Mouse (Mus musculus): ENCODE results near the gene Ucma. TPM values are rescaled to one million over a fixed set of nuclear protein-coding genes. Genes with fewer than 3 reads are reported as not detected.

The Ucma gene
- total and polyA plus RNA-seq, 3 experiments: not detected

DNA sequence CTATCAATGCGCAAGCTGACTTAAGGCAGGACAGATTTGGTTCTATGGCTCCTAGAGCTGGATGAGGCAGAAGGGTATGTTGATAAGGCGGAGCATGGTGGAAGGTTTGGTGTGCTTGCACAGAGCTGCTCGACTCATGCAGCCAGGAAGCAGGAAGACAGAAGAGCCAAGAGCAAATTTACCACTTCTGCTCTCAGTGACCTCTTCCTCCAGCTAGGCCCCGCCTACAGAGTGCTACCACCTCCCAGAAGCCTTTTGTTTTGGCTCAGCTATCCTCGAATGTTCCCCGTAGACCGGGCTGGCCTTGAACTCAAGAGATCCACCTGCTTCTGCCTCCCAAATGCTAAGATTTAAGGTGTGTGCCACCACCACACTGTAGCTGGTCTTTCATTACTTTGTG, 38.7 kb downstream of the Ucma start:
- peaks cover 17% of the 10 kb centered on the region for H3K79me2 ChIP-seq (ENCODE audit: control insufficient read depth, insufficient read depth, low read length, poor library complexity)
- no peaks in the 10 kb centered on the region for H3K9me3 ChIP-seq (replicated peaks; ENCODE audit: insufficient read depth, low read length)
- peak overlapping the region; percentile 31 for H3K9ac ChIP-seq (ENCODE audit: control insufficient read depth, low read depth, low read length, poor library complexity, severe bottlenecking)
- peak; percentile 28; the same call in 1 of the 2 replicates for TF ChIP-seq NELFE (IDR thresholded peaks at IDR 0.05; ENCODE audit: low read depth, low read length)
- no peak for TF ChIP-seq ZMIZ1 (IDR thresholded peaks at IDR 0.05; ENCODE audit: low read depth, low read length)
- peak in 1 of 2 experiments; percentile 65; a peak in 2 of 4 replicates for TF ChIP-seq POLR2A (IDR thresholded peaks at IDR 0.05; ENCODE audit: control insufficient read depth in 1 of 2, insufficient read depth in 1 of 2, low read depth in 1 of 2, low read length in 2 of 2, poor library complexity in 1 of 2)
- no peak for TF ChIP-seq TCF12 (IDR thresholded peaks at IDR 0.05; ENCODE audit: low read depth, low read length)
- 0 out of 4 replicates have a peak, but pooled peaks of 1 of the 2 experiments have one; percentile 8 for TF ChIP-seq EP300 (IDR thresholded peaks at IDR 0.05; ENCODE audit: low read depth in 1 of 2, low read length in 2 of 2)
- TF ChIP-seq TBP (IDR thresholded peaks at IDR 0.05; ENCODE audit: low read depth, low read length): 0 out of 2 replicates have a peak, but pooled peaks have one; percentile 20
- peak; percentile 53; the same call in 1 of the 2 replicates for TF ChIP-seq ELF1 (IDR thresholded peaks at IDR 0.05; ENCODE audit: low read depth, low read length)
- TF ChIP-seq HCFC1 (IDR thresholded peaks at IDR 0.05; ENCODE audit: low read depth, low read length): peak; percentile 51; the same call in 1 of the 2 replicates
- H3K4me3 ChIP-seq (ENCODE audit: control insufficient read depth in 1 of 2, insufficient read depth in 1 of 2, low read depth in 2 of 2, low read length in 2 of 2): no peak overlapping the region; a peak in 1 of 4 replicates
- H3K27me3 ChIP-seq (ENCODE audit: control insufficient read depth in 1 of 2, insufficient read depth in 2 of 2, low read length in 2 of 2): no peaks in the 10 kb centered on the region
- DNase-seq (ENCODE audit: low read depth, low spot score): peak; percentile 80
- peak overlapping the region; percentile 39 for H3K27ac ChIP-seq (ENCODE audit: control insufficient read depth, low read depth, low read length)
- peaks cover 2 to 18% of the 10 kb centered on the region in 2 experiments; a peak in 3 of 4 replicates for H3K4me1 ChIP-seq (ENCODE audit: control insufficient read depth in 1 of 2, insufficient read depth in 2 of 2, low read length in 2 of 2)
- peaks cover 2 to 23% of the 10 kb centered on the region in 2 experiments for H3K36me3 ChIP-seq (ENCODE audit: control insufficient read depth in 1 of 2, insufficient read depth in 2 of 2, low read length in 2 of 2)

GRCm38 (mm10) chr2:5015527-5015926, 39.6 kb downstream of the Ucma start:
- H3K4me1 ChIP-seq (ENCODE audit: control insufficient read depth in 1 of 2, insufficient read depth in 2 of 2, low read length in 2 of 2): peaks cover 2 to 18% of the 10 kb centered on the region in 2 experiments; a peak in 3 of 4 replicates
- no peak overlapping the region for H3K27ac ChIP-seq (ENCODE audit: control insufficient read depth, low read depth, low read length)
- peaks cover 13% of the 10 kb centered on the region for H3K79me2 ChIP-seq (ENCODE audit: control insufficient read depth, insufficient read depth, low read length, poor library complexity)
- H3K36me3 ChIP-seq (ENCODE audit: control insufficient read depth in 1 of 2, insufficient read depth in 2 of 2, low read length in 2 of 2): peaks cover 0 to 23% of the 10 kb centered on the region in 2 experiments; a peak in 3 of 4 replicates
- H3K9me3 ChIP-seq (replicated peaks; ENCODE audit: insufficient read depth, low read length): no peaks in the 10 kb centered on the region
- H3K4me3 ChIP-seq (ENCODE audit: control insufficient read depth in 1 of 2, insufficient read depth in 1 of 2, low read depth in 2 of 2, low read length in 2 of 2): no peak overlapping the region
- no peak overlapping the region for H3K9ac ChIP-seq (ENCODE audit: control insufficient read depth, low read depth, low read length, poor library complexity, severe bottlenecking)
- no peaks in the 10 kb centered on the region for H3K27me3 ChIP-seq (ENCODE audit: control insufficient read depth in 1 of 2, insufficient read depth in 2 of 2, low read length in 2 of 2)
- no peak for TF ChIP-seq CHD2 (IDR thresholded peaks at IDR 0.05; ENCODE audit: low read length)
- TF ChIP-seq MAX (IDR thresholded peaks at IDR 0.05; ENCODE audit: low read length): no peak
- no peak for TF ChIP-seq ETS1 (IDR thresholded peaks at IDR 0.05; ENCODE audit: low read depth, low read length)
- TF ChIP-seq CTCF (IDR thresholded peaks at IDR 0.05 in 2 of 3, conservative IDR thresholded peaks at IDR 0.05 in 1 of 3; ENCODE audit: control insufficient read depth in 1 of 3, insufficient read depth in 1 of 3, low read depth in 2 of 3, low read length in 3 of 3, poor library complexity in 1 of 3, severe bottlenecking in 1 of 3): no peak
- no peak for TF ChIP-seq KAT2A (conservative IDR thresholded peaks at IDR 0.05; ENCODE audit: low read depth, low read length)
- TF ChIP-seq HCFC1 (IDR thresholded peaks at IDR 0.05; ENCODE audit: low read depth, low read length): no peak
- TF ChIP-seq POLR2AphosphoS2 (IDR thresholded peaks at IDR 0.05; ENCODE audit: low read length): no peak
- TF ChIP-seq MXI1 (IDR thresholded peaks at IDR 0.05; ENCODE audit: low read depth, low read length): no peak
- TF ChIP-seq GABPA (IDR thresholded peaks at IDR 0.05; ENCODE audit: low read depth, low read length): no peak
- TF ChIP-seq USF2 (IDR thresholded peaks at IDR 0.05; ENCODE audit: borderline replicate concordance in 1 of 2, insufficient read depth in 1 of 2, low read depth in 1 of 2, low read length in 2 of 2): no peak
- TF ChIP-seq MYB (IDR thresholded peaks at IDR 0.05; ENCODE audit: low read depth, low read length): no peak
- TF ChIP-seq ZC3H11A (IDR thresholded peaks at IDR 0.05; ENCODE audit: low read depth, low read length): no peak
- no peak for TF ChIP-seq ZMIZ1 (IDR thresholded peaks at IDR 0.05; ENCODE audit: low read depth, low read length)
- TF ChIP-seq RCOR1 (IDR thresholded peaks at IDR 0.05; ENCODE audit: low read depth, low read length): no peak
- TF ChIP-seq TAL1 (IDR thresholded peaks at IDR 0.05; ENCODE audit: low read length): no peak
- TF ChIP-seq CHD1 (IDR thresholded peaks at IDR 0.05; ENCODE audit: low read depth, low read length): no peak
- no peak for DNase-seq (ENCODE audit: low read depth, low spot score)

Measured in MEL (cell line).